In the genomic region with DNA sequence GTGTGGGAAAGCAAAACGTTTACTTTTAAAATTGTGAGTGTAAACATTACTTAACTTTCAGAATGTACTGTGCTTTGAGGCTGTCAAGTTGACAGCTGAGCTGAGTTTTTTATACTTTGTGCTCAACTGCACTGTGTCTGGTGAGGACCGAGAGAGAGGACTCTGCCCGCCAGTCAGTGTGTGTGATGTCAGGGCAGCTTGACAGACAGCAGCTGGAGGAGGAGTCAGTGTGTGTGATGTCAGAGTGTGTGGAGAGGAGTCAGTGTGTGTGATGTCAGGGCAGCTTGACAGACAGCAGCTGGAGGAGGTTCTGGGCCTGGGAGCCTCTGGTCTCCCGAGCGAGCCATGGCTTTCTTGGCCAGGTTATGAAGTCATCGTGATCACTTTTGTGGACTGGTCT, we compare ENCODE assay signal across 14 mouse cellular contexts. TPM values are rescaled to one million over a fixed set of nuclear protein-coding genes. Genes with fewer than 3 reads are reported as not detected.
DNase-seq lines count a peak whose midpoint lies in the region; ATAC-seq and TF ChIP-seq lines count a peak whose summit lies in the region.
"Had no signal": no experiment of that assay in that cellular context is flagged by ENCODE, and none has a peak within 500 bp of the region (broad histone marks: within the 10 kb centered on the region; RNA-seq: fewer than 3 reads in every experiment).

No protein-coding gene starts in this region.

- no peak for TF ChIP-seq POLR2A in liver, adult 2 months (IDR thresholded peaks at IDR 0.05; ENCODE audit: extremely low read depth, insufficient read depth, low read length)

- WGBS in liver, adult 2 months = 61% methylated on average over 6 of the region's 6 CpGs
- 75% methylated on average over 6 of the region's 6 CpGs for WGBS in liver, embryonic 11.5 days

- TF ChIP-seq CTCF in liver, adult 2 months (IDR thresholded peaks at IDR 0.05; ENCODE audit: low read depth, low read length) = no peak

- H3K27ac ChIP-seq in liver, adult 2 months (replicated peaks; ENCODE audit: insufficient read depth, low read depth, low read length) = no peak overlapping the region
- H3K27ac ChIP-seq in liver, embryonic 11.5 days (ENCODE audit: low read depth, low read length) = no peak overlapping the region
- H3K27ac ChIP-seq: heart, embryonic 13.5 days; neural tube, embryonic 13.5 days had no signal

- no peaks in the 10 kb centered on the region for H3K79me2 ChIP-seq in liver, adult 2 months (ENCODE audit: control insufficient read depth, insufficient read depth, low read length)

- H3K9me3 ChIP-seq in liver, embryonic 11.5 days (ENCODE audit: control insufficient read depth, low read length) = no peaks in the 10 kb centered on the region
- H3K9me3 ChIP-seq: heart, embryonic 13.5 days; neural tube, embryonic 13.5 days had no signal

- no peak overlapping the region for H3K4me2 ChIP-seq in liver, embryonic 11.5 days
- H3K4me2 ChIP-seq: heart, embryonic 13.5 days; neural tube, embryonic 13.5 days had no signal

- intact Hi-C loops in left cerebral cortex, postnatal 25 days (cut with DNase I) = loop anchor here (5.0 kb wide), 1 partner anchor 65 kb away; no protein-coding TSS in a partner anchor

- H3K4me3 ChIP-seq in liver, adult 2 months (ENCODE audit: insufficient read depth, low read depth, low read length) = no peak overlapping the region
- H3K4me3 ChIP-seq in liver, embryonic 11.5 days (ENCODE audit: low read depth, low read length) = no peak overlapping the region
- H3K4me3 ChIP-seq: erythroblast, embryonic 14.5 days; heart, embryonic 13.5 days; neural tube, embryonic 13.5 days had no signal

- no peaks in the 10 kb centered on the region for H3K4me1 ChIP-seq in liver, adult 2 months (ENCODE audit: control insufficient read depth, insufficient read depth, low read length)
- H3K4me1 ChIP-seq in liver, embryonic 11.5 days (replicated peaks; ENCODE audit: control insufficient read depth, insufficient read depth, low read length) = no peaks in the 10 kb centered on the region
- H3K4me1 ChIP-seq: heart, embryonic 13.5 days; neural tube, embryonic 13.5 days had no signal

- H3K9ac ChIP-seq in liver, adult 2 months (ENCODE audit: low read depth, low read length) = no peak overlapping the region
- no peak overlapping the region for H3K9ac ChIP-seq in liver, embryonic 11.5 days (ENCODE audit: low read depth, low read length)
- H3K9ac ChIP-seq: heart, embryonic 13.5 days; neural tube, embryonic 13.5 days had no signal

- ATAC-seq in frontal cortex, adult (ENCODE audit: low TSS enrichment) = peak; percentile 32; the same call in 1 of the 2 replicates
- ATAC-seq in liver, embryonic 11.5 days (replicated peaks; ENCODE audit: low FRiP score) = 0 out of 2 replicates have a peak, but pooled peaks have one; percentile 29
- ATAC-seq: Patski had no signal

- no peaks in the 10 kb centered on the region for H3K27me3 ChIP-seq in liver, adult 2 months (ENCODE audit: control insufficient read depth, insufficient read depth, low read length)
- no peaks in the 10 kb centered on the region for H3K27me3 ChIP-seq in liver, embryonic 11.5 days (replicated peaks; ENCODE audit: control insufficient read depth, insufficient read depth, low read length)
- H3K27me3 ChIP-seq: heart, embryonic 13.5 days; neural tube, embryonic 13.5 days; Patski had no signal

- peaks cover 33% of the 10 kb centered on the region for H3K36me3 ChIP-seq in liver, adult 2 months (ENCODE audit: control insufficient read depth, insufficient read depth, low read length)
- H3K36me3 ChIP-seq in liver, embryonic 11.5 days (ENCODE audit: control insufficient read depth, insufficient read depth, low read length) = peaks cover 28% of the 10 kb centered on the region; the same call in 1 of the 2 replicates

- DNase-seq in frontal cortex, postnatal 14 days (ENCODE audit: low spot score in 2 of 2) = no peak
- DNase-seq in liver, adult 2 months (ENCODE audit: extremely low read depth, low read depth, low spot score) = peak; percentile 20
- DNase-seq in liver = no peak
- DNase-seq in liver, embryonic 11.5 days (ENCODE audit: low spot score) = no peak
- DNase-seq in lung, postnatal 4 days = peak; percentile 47 to 74
- no peak for DNase-seq in left cerebral cortex, postnatal 25 days (ENCODE audit: low spot score in 2 of 2)
- no peak for DNase-seq in frontal cortex, postnatal 25 days (ENCODE audit: low spot score in 2 of 2)
- DNase-seq: layer of hippocampus, adult 9-11 months; right cerebral cortex, postnatal 14 days had no signal

RNA-seq across cellular contexts. Expression of a gene that starts 24.4 kb away (rescaled TPM):
- total RNA-seq in liver, adult 2 months (2014; rRNA removed) = 13.5 and 13.9 TPM in 2 replicates
- 9.9 and 10.0 TPM in 2 replicates for polyA plus RNA-seq in liver, adult 2 months (2012; rRNA removed)
- polyA plus RNA-seq in liver, embryonic 11.5 days (2014; fragmentation: Nextera tagmentation; extraction: Ambion mirVana) = 10.3 and 10.5 TPM in 2 replicates
- total RNA-seq in left cerebral cortex, postnatal 25 days (2021) = 10 to 100 TPM; 65.3 to 66.5 TPM

Comparison
In these comparisons a context has a peak if more than half of its experiments do, and no peak if none do; other contexts are left out.
1. DNase-seq: peak in liver, adult 2 months (single experiment) and lung, postnatal 4 days (2 of 2); none in frontal cortex, postnatal 14 days (0 of 2), liver (single experiment), liver, embryonic 11.5 days (single experiment), left cerebral cortex, postnatal 25 days (0 of 2) and frontal cortex, postnatal 25 days (0 of 2).